Mouse (Mus musculus) lung, adult 2 months (tissue): ENCODE data around the gene Gm17324. TPM values are rescaled to one million over a fixed set of nuclear protein-coding genes. Genes with fewer than 3 reads are reported as not detected.

ENCODE experiments used
- DNase-seq: peaks from one replicate; pipeline ENCODE4 v3.0.0; 2022
- H3K4me1 ChIP-seq: fragments of 200-500 bp; 2 replicates; pipeline ENCODE4 v1.6.1; 2011; ENCODE audit warnings: low read length; ENCODE audit not compliant: control insufficient read depth, insufficient read depth
- H3K4me3 ChIP-seq: fragments of 200-500 bp; replicated peaks from 2 replicates; pipeline ENCODE3; 2011; ENCODE audit warnings: low read depth, mild to moderate bottlenecking, control low read depth, low read length; ENCODE audit errors: extremely low read depth
- CTCF ChIP-seq: fragments of 200-500 bp; IDR thresholded peaks from 2 replicates; pipeline ENCODE4 v1.5.1; 2011; ENCODE audit warnings: mild to moderate bottlenecking, low read length, control low read depth; ENCODE audit not compliant: insufficient read depth
- POLR2A ChIP-seq: fragments of 200-500 bp; IDR thresholded peaks from 2 replicates; pipeline ENCODE4 v1.6.1; 2011; ENCODE audit warnings: low read depth, mild to moderate bottlenecking, control low read depth, low read length, borderline replicate concordance; ENCODE audit errors: extremely low read depth
- WGBS: fragments of 180-500 bp; shearing (Covaris S2); methylation state at CpG from one replicate; pipeline ENCODE4 v1.1.7; 2018; 5-methylcytosine and 5-hydroxymethylcytosine counted together
- polyA plus RNA-seq: library from polyadenylated mRNA; depleted of rRNA; stranded (reverse); fragments of >200 nt; gene quantifications from 2 replicates; pipeline ENCODE4 v1.2.3, GENCODE M21; 2012

The Gm17324 gene
- polyA plus RNA-seq, 1 experiment, result not detected

- no peak for DNase-seq
- Histone ChIP-seq H3K4me3 (no peak overlapping the region), H3K4me1 (no peaks in the 10 kb centered on the region)
- TF ChIP-seq POLR2A (no peak), CTCF (no peak)
- WGBS, result 95% methylated on average over 3 of the region's 3 CpGs
Observed at GRCm38 (mm10) chr9:78465725-78466124, 17.1 kb upstream of the Gm17324 start.

- DNase-seq, result no peak
- Histone ChIP-seq H3K4me1 (no peaks in the 10 kb centered on the region), H3K4me3 (no peak overlapping the region)
- 77% methylated on average over 4 of the region's 4 CpGs for WGBS
- TF ChIP-seq POLR2A (no peak), CTCF (no peak)
Observed at GRCm38 (mm10) chr9:78463337-78463736, 14.8 kb upstream of the Gm17324 start.

- no peak overlapping the region for H3K4me3 ChIP-seq
- H3K4me1 ChIP-seq, result no peaks in the 10 kb centered on the region
- no peak for TF ChIP-seq POLR2A
- no peak for TF ChIP-seq CTCF
- DNase-seq, result no peak
- 91% methylated on average over 8 of the region's 8 CpGs for WGBS
Observed at GRCm38 (mm10) chr9:78457026-78457425, 8.4 kb upstream of the Gm17324 start.

- peaks cover 6% of the 10 kb centered on the region for H3K4me1 ChIP-seq
- DNase-seq, result no peak
- no peak for TF ChIP-seq POLR2A
- TF ChIP-seq CTCF, result no peak
- H3K4me3 ChIP-seq, result no peak overlapping the region
- 40% methylated on average over 4 of the region's 4 CpGs for WGBS
Observed at GRCm38 (mm10) chr9:78451382-78451781, 2.8 kb upstream of the Gm17324 start.

- no peak overlapping the region for H3K4me3 ChIP-seq
- TF ChIP-seq POLR2A, result no peak
- TF ChIP-seq CTCF, result no peak
- H3K4me1 ChIP-seq, result peaks cover 6% of the 10 kb centered on the region
- WGBS, result 68% methylated on average over 5 of the region's 5 CpGs
- no peak for DNase-seq
Observed at GRCm38 (mm10) chr9:78450404-78450803, 1.8 kb upstream of the Gm17324 start.

- Histone ChIP-seq H3K4me1 (peaks cover 6% of the 10 kb centered on the region), H3K4me3 (peak overlapping the region; percentile 55)
- 27% methylated on average over 9 of the region's 9 CpGs for WGBS
- DNase-seq, result no peak
- no peak for TF ChIP-seq POLR2A
- TF ChIP-seq CTCF, result no peak
Observed at GRCm38 (mm10) chr9:78447606-78447972, 997 bp downstream of the Gm17324 start.

GRCm38 (mm10) chr9:78442579-78443392 is 5.8 kb downstream of the Gm17324 start, which contains the start of gene Cgas:
Gene Cgas, minus strand, starts transcription at chr9:78443237.
- Histone ChIP-seq H3K4me1 (no peaks in the 10 kb centered on the region), H3K4me3 (peak within 1 kb of the TSS; percentile 63)
- WGBS, result under 1% methylated on average over 81 of the region's 81 CpGs
- TF ChIP-seq POLR2A (peak; percentile 25; the same call in 1 of the 2 replicates), CTCF (no peak)
- DNase-seq, result peak; percentile 45

GRCm38 (mm10) chr9:78442237-78442578 is 6.4 kb downstream of the Gm17324 start:
- TF ChIP-seq CTCF (no peak), POLR2A (no peak)
- 5% methylated on average over 9 of the region's 9 CpGs for WGBS
- H3K4me3 ChIP-seq, result peak overlapping the region; percentile 63
- DNase-seq, result no peak
- H3K4me1 ChIP-seq, result no peaks in the 10 kb centered on the region

GRCm38 (mm10) chr9:78439426-78439825 is 9.2 kb downstream of the Gm17324 start:
- DNase-seq, result no peak
- Histone ChIP-seq H3K4me3 (no peak overlapping the region), H3K4me1 (no peaks in the 10 kb centered on the region)
- 71% methylated on average over 5 of the region's 5 CpGs for WGBS
- TF ChIP-seq CTCF (no peak), POLR2A (no peak)

- Histone ChIP-seq H3K4me1 (peaks cover 1% of the 10 kb centered on the region), H3K4me3 (no peak overlapping the region)
- WGBS, result 88% methylated on average over 5 of the region's 5 CpGs
- no peak for TF ChIP-seq CTCF
- DNase-seq, result no peak
Observed at GRCm38 (mm10) chr9:78432471-78432870, 16.1 kb downstream of the Gm17324 start.
